29 mouse cellular contexts compared by ENCODE assay signal in genomic region chr1:40437340-40437739, GRCm38 (mm10). TPM values are rescaled to one million over a fixed set of nuclear protein-coding genes. Genes with fewer than 3 reads are reported as not detected.
DNase-seq lines count a peak whose midpoint lies in the region; TF ChIP-seq lines count a peak whose summit lies in the region.
"Had no signal": no experiment of that assay in that cellular context is flagged by ENCODE, and none has a peak within 500 bp of the region (broad histone marks: within the 10 kb centered on the region; RNA-seq: fewer than 3 reads in every experiment).

No protein-coding gene starts in this region.

- TF ChIP-seq RAD21 in MEL (IDR thresholded peaks at IDR 0.05; ENCODE audit: low read depth, low read length): no peak

- peaks cover 10 to 31% of the 10 kb centered on the region in 2 experiments for H3K4me1 ChIP-seq in MEL (ENCODE audit: control insufficient read depth in 1 of 2, insufficient read depth in 2 of 2, low read length in 2 of 2)
- peaks cover 25% of the 10 kb centered on the region for H3K4me1 ChIP-seq in embryonic fibroblast, embryonic 13.5 days (ENCODE audit: control insufficient read depth, insufficient read depth, low read length)
- H3K4me1 ChIP-seq: heart, embryonic 10.5 days; heart, embryonic 13.5 days had no signal

- H3K4me3 ChIP-seq in MEL (ENCODE audit: control insufficient read depth in 1 of 2, insufficient read depth in 1 of 2, low read depth in 2 of 2, low read length in 2 of 2): no peak overlapping the region
- no peak overlapping the region for H3K4me3 ChIP-seq in embryonic fibroblast, embryonic 13.5 days (ENCODE audit: insufficient read depth, low read length)
- H3K4me3 ChIP-seq: embryonic facial prominence, embryonic 10.5 days; embryonic facial prominence, embryonic 13.5 days; heart, embryonic 10.5 days; heart, embryonic 13.5 days had no signal

- no peak for TF ChIP-seq POLR2A in MEL (IDR thresholded peaks at IDR 0.05; ENCODE audit: control insufficient read depth in 1 of 2, insufficient read depth in 1 of 2, low read depth in 1 of 2, low read length in 2 of 2, poor library complexity in 1 of 2)
- no peak for TF ChIP-seq POLR2A in embryonic fibroblast, embryonic 13.5 days (IDR thresholded peaks at IDR 0.05; ENCODE audit: low read depth, low read length)

- TF ChIP-seq EP300 in MEL (IDR thresholded peaks at IDR 0.05; ENCODE audit: low read depth in 1 of 2, low read length in 2 of 2): peak; percentile 88 to 95

- no peaks in the 10 kb centered on the region for H3K9me3 ChIP-seq in MEL (replicated peaks; ENCODE audit: insufficient read depth, low read length)
- H3K9me3 ChIP-seq: embryonic facial prominence, embryonic 10.5 days; embryonic facial prominence, embryonic 13.5 days; heart, embryonic 10.5 days; heart, embryonic 13.5 days had no signal

- DNase-seq in 416B (ENCODE audit: low read depth) (peak; percentile 64), MEL (ENCODE audit: low read depth, low spot score) (peak; percentile 74)
- no peak for DNase-seq in left cerebral cortex, adult 11 months (ENCODE audit: low spot score)
- no peak for DNase-seq in layer of hippocampus, postnatal 14 days (ENCODE audit: low spot score in 2 of 2)
- DNase-seq in kidney, adult 9 months: no peak
- DNase-seq: adrenal gland, adult 2 months; adrenal gland, postnatal 14 days; cerebellum, adult 11 months; cerebellum, adult 2 months; cerebellum, adult 9-11 months; cerebellum, postnatal 25 days; embryo, embryonic 11 days; forebrain, postnatal 0 days; gastrocnemius, postnatal 25 days; heart, adult 18-20 months; heart, postnatal 14 days; heart, postnatal 4 days had no signal

- H3K79me2 ChIP-seq in MEL (ENCODE audit: control insufficient read depth, insufficient read depth, low read length, poor library complexity): peaks cover 53% of the 10 kb centered on the region

- peak overlapping the region; percentile 36; the same call in 1 of the 2 replicates for H3K27ac ChIP-seq in MEL (ENCODE audit: control insufficient read depth, low read depth, low read length)
- H3K27ac ChIP-seq in embryonic fibroblast, embryonic 13.5 days (ENCODE audit: insufficient read depth, low read length): peak overlapping the region; percentile 96
- H3K27ac ChIP-seq: embryonic facial prominence, embryonic 10.5 days; embryonic facial prominence, embryonic 13.5 days; heart, embryonic 10.5 days; heart, embryonic 13.5 days; hindbrain, embryonic 14.5 days; hindbrain, postnatal 0 days had no signal

- no peaks in the 10 kb centered on the region for H3K27me3 ChIP-seq in MEL (ENCODE audit: control insufficient read depth in 1 of 2, insufficient read depth in 2 of 2, low read length in 2 of 2)
- H3K27me3 ChIP-seq: embryonic facial prominence, embryonic 13.5 days; heart, embryonic 13.5 days had no signal

- peaks cover 20 to 38% of the 10 kb centered on the region in 2 experiments for H3K36me3 ChIP-seq in MEL (ENCODE audit: control insufficient read depth in 1 of 2, insufficient read depth in 2 of 2, low read length in 2 of 2)
- H3K36me3 ChIP-seq: embryonic facial prominence, embryonic 10.5 days; embryonic facial prominence, embryonic 13.5 days; heart, embryonic 10.5 days; heart, embryonic 13.5 days had no signal

- no peak for TF ChIP-seq CTCF in MEL (IDR thresholded peaks at IDR 0.05 in 2 of 3, conservative IDR thresholded peaks at IDR 0.05 in 1 of 3; ENCODE audit: control insufficient read depth in 1 of 3, insufficient read depth in 1 of 3, low read depth in 2 of 3, low read length in 3 of 3, poor library complexity in 1 of 3, severe bottlenecking in 1 of 3)
- TF ChIP-seq CTCF in embryonic fibroblast, embryonic 13.5 days (IDR thresholded peaks at IDR 0.05; ENCODE audit: borderline replicate concordance, insufficient read depth, low read length): no peak

- H3K9ac ChIP-seq in MEL (ENCODE audit: control insufficient read depth, low read depth, low read length, poor library complexity, severe bottlenecking): no peak overlapping the region
- H3K9ac ChIP-seq: embryonic facial prominence, embryonic 13.5 days; forebrain, postnatal 0 days; heart, embryonic 13.5 days; hindbrain, embryonic 14.5 days had no signal

TF ChIP-seq in MEL, 35 proteins besides CTCF, POLR2A, EP300 and RAD21:
- TF ChIP-seq MXI1 (IDR thresholded peaks at IDR 0.05; ENCODE audit: low read depth, low read length) (no peak), MYC (IDR thresholded peaks at IDR 0.05; ENCODE audit: low read depth, low read length) (no peak), CHD1 (IDR thresholded peaks at IDR 0.05; ENCODE audit: low read depth, low read length) (no peak), ETS1 (IDR thresholded peaks at IDR 0.05; ENCODE audit: low read depth, low read length) (peak; percentile 78), ELF1 (IDR thresholded peaks at IDR 0.05; ENCODE audit: low read depth, low read length) (no peak), BHLHE40 (IDR thresholded peaks at IDR 0.05; ENCODE audit: borderline replicate concordance, low read depth, low read length) (no peak), ZMIZ1 (IDR thresholded peaks at IDR 0.05; ENCODE audit: low read depth, low read length) (no peak), ZNF384 (IDR thresholded peaks at IDR 0.05; ENCODE audit: low read depth, low read length) (peak; percentile 92), SMC3 (IDR thresholded peaks at IDR 0.05; ENCODE audit: low read depth, low read length) (no peak), GABPA (IDR thresholded peaks at IDR 0.05; ENCODE audit: low read depth, low read length) (no peak), TBP (IDR thresholded peaks at IDR 0.05; ENCODE audit: low read depth, low read length) (no peak), TCF12 (IDR thresholded peaks at IDR 0.05; ENCODE audit: low read depth, low read length) (peak; percentile 92), NRF1 (IDR thresholded peaks at IDR 0.05; ENCODE audit: insufficient read depth, low read depth, low read length, poor library complexity, severe bottlenecking) (no peak), TAL1 (IDR thresholded peaks at IDR 0.05; ENCODE audit: low read length) (peak; percentile 91), ZKSCAN1 (IDR thresholded peaks at IDR 0.05; ENCODE audit: low read depth, low read length) (no peak), POLR2AphosphoS2 (IDR thresholded peaks at IDR 0.05; ENCODE audit: low read length) (no peak), CHD2 (IDR thresholded peaks at IDR 0.05; ENCODE audit: low read length) (no peak), E2F4 (IDR thresholded peaks at IDR 0.05; ENCODE audit: borderline replicate concordance, low read depth, low read length) (no peak), HCFC1 (IDR thresholded peaks at IDR 0.05; ENCODE audit: low read depth, low read length) (no peak), UBTF (IDR thresholded peaks at IDR 0.05; ENCODE audit: borderline replicate concordance, insufficient read depth, low read depth, low read length) (no peak), MAFK (IDR thresholded peaks at IDR 0.05; ENCODE audit: borderline replicate concordance, low read depth, low read length) (no peak; the same call in 1 of the 2 replicates), MAZ (IDR thresholded peaks at IDR 0.05; ENCODE audit: low read depth, low read length) (no peak), JUND (IDR thresholded peaks at IDR 0.05; ENCODE audit: low read depth, low read length) (no peak), MAX (IDR thresholded peaks at IDR 0.05; ENCODE audit: low read length) (no peak), NELFE (IDR thresholded peaks at IDR 0.05; ENCODE audit: low read depth, low read length) (no peak), SIN3A (IDR thresholded peaks at IDR 0.05; ENCODE audit: low read length) (peak; percentile 60), MEF2A (IDR thresholded peaks at IDR 0.05; ENCODE audit: extremely low read depth, insufficient replicate concordance, low read depth, low read length, poor library complexity, severe bottlenecking) (no peak), KAT2A (conservative IDR thresholded peaks at IDR 0.05; ENCODE audit: low read depth, low read length) (no peak), MYB (IDR thresholded peaks at IDR 0.05; ENCODE audit: low read depth, low read length) (no peak), GATA1 (IDR thresholded peaks at IDR 0.05; ENCODE audit: low read depth, low read length) (peak; percentile 93), POLR2AphosphoS5 (IDR thresholded peaks at IDR 0.05; ENCODE audit: borderline replicate concordance, low read depth, low read length) (no peak), RCOR1 (IDR thresholded peaks at IDR 0.05; ENCODE audit: low read depth, low read length) (peak; percentile 86), USF2 (IDR thresholded peaks at IDR 0.05; ENCODE audit: borderline replicate concordance in 1 of 2, insufficient read depth in 1 of 2, low read depth in 1 of 2, low read length in 2 of 2) (no peak), ZC3H11A (IDR thresholded peaks at IDR 0.05; ENCODE audit: low read depth, low read length) (no peak), USF1 (IDR thresholded peaks at IDR 0.05; ENCODE audit: low read depth, low read length) (no peak)

RNA-seq across cellular contexts. Expression of gene Il1rl1, which starts 8.0 kb away (rescaled TPM):
- 50.4 and 68.4 TPM in 2 replicates for total RNA-seq in MEL (2012; rRNA removed)
- polyA plus RNA-seq in MEL (2012; ENCODE audit: insufficient read depth in 1 of 2, insufficient read length in 2 of 2, low read depth in 1 of 2, low replicate concordance in 2 of 2, missing spikeins in 1 of 2): 10 to 100 TPM in 1 of 2 experiments, not detected in 1; 44.4 TPM
- 413 and 663 TPM in 2 replicates for polyA plus RNA-seq in embryonic fibroblast, embryonic 13.5 days (2011; ENCODE audit: insufficient read length, low read depth, missing spikeins)
- total RNA-seq in layer of hippocampus, postnatal 14 days (2021): under 1 TPM; 0.17 to 0.48 TPM
- polyA plus RNA-seq: forebrain, embryonic 14.5 days had no signal

RNA-seq across cellular contexts. Expression of gene Il18r1, which starts 28.0 kb away (rescaled TPM):
- total RNA-seq in MEL (2012; rRNA removed): 0.08 TPM in 1 of 2 replicates, not detected in the other
- under 1 TPM in 1 of 2 experiments, not detected in 1; 0.10 TPM for polyA plus RNA-seq in MEL (2012; ENCODE audit: insufficient read depth in 1 of 2, insufficient read length in 2 of 2, low read depth in 1 of 2, low replicate concordance in 2 of 2, missing spikeins in 1 of 2)
- not detected in 2 replicates for polyA plus RNA-seq in embryonic fibroblast, embryonic 13.5 days (2011; ENCODE audit: insufficient read length, low read depth, missing spikeins)
- total RNA-seq in layer of hippocampus, postnatal 14 days (2021): not detected
- total RNA-seq: forebrain, postnatal 0 days; gastrocnemius, postnatal 25 days; hindbrain, postnatal 0 days had no signal
- polyA plus RNA-seq: C2C12; cerebellum, adult 2 months; cortical plate, adult 2 months; embryonic facial prominence, embryonic 10.5 days; embryonic facial prominence, embryonic 13.5 days; forebrain, embryonic 11.5 days; forebrain, embryonic 14.5 days; forebrain, postnatal 0 days; heart, embryonic 10.5 days; heart, embryonic 13.5 days; hindbrain, embryonic 11.5 days; hindbrain, embryonic 14.5 days; hindbrain, postnatal 0 days had no signal

Comparison
In these comparisons a context has a peak if more than half of its experiments do, and no peak if none do; other contexts are left out.
1. DNase-seq: peak in 416B (single experiment) and MEL (single experiment); none in left cerebral cortex, adult 11 months (single experiment), layer of hippocampus, postnatal 14 days (0 of 2) and kidney, adult 9 months (single experiment).
2. RNA of gene Il1rl1, which starts 8.0 kb away (total RNA-seq): 50.4 to 68.4 TPM in MEL; 0.17 to 0.48 TPM in layer of hippocampus, postnatal 14 days; every median in the first group is over 10 times any median in the second.